Mouse (Mus musculus) heart, embryonic 16.5 days (tissue): ENCODE results near the gene Tspan9. TPM values are rescaled to one million over a fixed set of nuclear protein-coding genes. Genes with fewer than 3 reads are reported as not detected.

Experiments
- ATAC-seq: fragments of 200-750 bp; cut with Nextera tagmentation; replicated peaks from 2 replicates; pipeline ENCODE4 v1.8.0; 2017; ENCODE audit warnings: moderate number of reproducible peaks; ENCODE audit not compliant: insufficient read depth, low FRiP score; ENCODE audit errors: extremely low read depth
- H3K27ac ChIP-seq: fragments of 300-500 bp; sonication (generic); 2 replicates; pipeline ENCODE4 v1.5.1; 2014; ENCODE audit warnings: mild to moderate bottlenecking, low read length, control low read depth, moderate library complexity
- H3K27me3 ChIP-seq: fragments of 300-500 bp; sonication (generic); 2 replicates; pipeline ENCODE4 v1.6.1; 2014; ENCODE audit warnings: low read length, mixed read lengths; ENCODE audit not compliant: control insufficient read depth, insufficient read depth
- H3K36me3 ChIP-seq: fragments of 300-500 bp; sonication (generic); 2 replicates; pipeline ENCODE4 v1.6.1; 2014; ENCODE audit not compliant: control insufficient read depth, insufficient read depth
- H3K4me1 ChIP-seq: fragments of 300-500 bp; sonication (generic); 2 replicates; pipeline ENCODE4 v1.6.1; 2014; ENCODE audit warnings: low read length, mixed read lengths; ENCODE audit not compliant: control insufficient read depth, insufficient read depth
- H3K4me2 ChIP-seq: fragments of 300-500 bp; sonication (generic); 2 replicates; pipeline ENCODE4 v1.6.1; 2014; ENCODE audit warnings: low read depth, mild to moderate bottlenecking, control low read depth, low read length
- H3K4me3 ChIP-seq: fragments of 300-500 bp; sonication (generic); 2 replicates; pipeline ENCODE4 v1.5.1; 2014; ENCODE audit warnings: mild to moderate bottlenecking, control low read depth, low read length
- H3K9ac ChIP-seq: fragments of 300-500 bp; sonication (generic); 2 replicates; pipeline ENCODE4 v1.6.1; 2014; ENCODE audit warnings: low read length, control low read depth
- H3K9me3 ChIP-seq: fragments of 300-500 bp; sonication (generic); replicated peaks from 2 replicates; pipeline ENCODE4 v1.6.1; 2016; ENCODE audit warnings: low read length; ENCODE audit not compliant: control insufficient read depth
- WGBS: fragments of 180-500 bp; shearing (Covaris S2); extraction: QIAGEN DNeasy Blood & Tissue Kit; methylation state at CpG from one replicate; pipeline ENCODE4 v1.1.7; 2014; 5-methylcytosine and 5-hydroxymethylcytosine counted together
- polyA plus RNA-seq: library from polyadenylated mRNA; unstranded; fragments of >200 nt; fragmentation: Nextera tagmentation; extraction: Ambion mirVana; gene quantifications from 2 replicates; pipeline ENCODE4 v1.2.1, GENCODE M21; 2015

The Tspan9 gene
- polyA plus RNA-seq, 1 experiment from 2014 or later, result 138 TPM

GRCm38 (mm10) chr6:127945725-127946124 is 197.7 kb downstream of the Tspan9 start:
- no peak overlapping the region for H3K27ac ChIP-seq
- H3K4me2 ChIP-seq, result no peak overlapping the region
- H3K27me3 ChIP-seq, result no peaks in the 10 kb centered on the region
- no peaks in the 10 kb centered on the region for H3K4me1 ChIP-seq
- no peaks in the 10 kb centered on the region for H3K36me3 ChIP-seq
- WGBS, result 58% methylated on average over 9 of the region's 9 CpGs
- no peaks in the 10 kb centered on the region for H3K9me3 ChIP-seq
- peak; percentile 72 for ATAC-seq
- no peak overlapping the region for H3K9ac ChIP-seq
- H3K4me3 ChIP-seq, result no peak overlapping the region

- no peak overlapping the region for H3K27ac ChIP-seq
- no peaks in the 10 kb centered on the region for H3K9me3 ChIP-seq
- no peaks in the 10 kb centered on the region for H3K36me3 ChIP-seq
- 86% methylated on average over 8 of the region's 8 CpGs for WGBS
- ATAC-seq, result no peak
- H3K9ac ChIP-seq, result no peak overlapping the region
- H3K4me3 ChIP-seq, result no peak overlapping the region
- no peak overlapping the region for H3K4me2 ChIP-seq
- no peaks in the 10 kb centered on the region for H3K4me1 ChIP-seq
- no peaks in the 10 kb centered on the region for H3K27me3 ChIP-seq
These were observed 201.0 kb downstream of the Tspan9 start for GRCm38 (mm10) chr6:127942421-127942820.

GRCm38 (mm10) chr6:127935105-127935504 is 208.3 kb downstream of the Tspan9 start:
- Histone ChIP-seq H3K4me2 (no peak overlapping the region), H3K27me3 (no peaks in the 10 kb centered on the region), H3K9me3 (peaks cover 5% of the 10 kb centered on the region), H3K4me1 (peaks cover 2% of the 10 kb centered on the region; the same call in 1 of the 2 replicates), H3K9ac (no peak overlapping the region), H3K27ac (no peak overlapping the region), H3K4me3 (no peak overlapping the region), H3K36me3 (no peaks in the 10 kb centered on the region)
- no peak for ATAC-seq
- WGBS, result 72% methylated on average over 3 of the region's 3 CpGs

DNA sequence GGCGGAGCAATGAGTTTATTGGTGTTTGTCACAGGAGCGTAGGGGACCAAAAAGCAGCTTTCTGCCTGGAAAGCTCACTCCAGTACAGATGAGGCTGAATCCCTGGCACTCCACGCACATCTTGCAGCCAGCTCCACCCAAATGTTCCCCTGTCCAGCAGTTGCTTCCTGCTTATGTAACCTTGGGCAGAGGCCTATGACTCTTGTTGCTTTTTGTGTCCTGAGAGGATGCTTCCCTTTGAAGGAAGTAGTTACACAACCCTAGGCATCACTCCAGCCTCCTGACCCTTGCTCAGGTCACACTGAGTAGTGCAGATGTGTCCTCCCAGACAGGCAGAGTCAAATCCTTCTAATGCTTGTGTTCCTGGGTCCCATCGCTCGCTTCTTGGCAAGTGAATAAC is 209.6 kb downstream of the Tspan9 start:
- no peaks in the 10 kb centered on the region for H3K36me3 ChIP-seq
- peaks cover 5% of the 10 kb centered on the region for H3K4me1 ChIP-seq
- no peak overlapping the region for H3K4me3 ChIP-seq
- H3K9ac ChIP-seq, result no peak overlapping the region
- ATAC-seq, result no peak
- H3K27me3 ChIP-seq, result no peaks in the 10 kb centered on the region
- 87% methylated on average over 5 of the region's 5 CpGs for WGBS
- no peak overlapping the region for H3K4me2 ChIP-seq
- peaks cover 5% of the 10 kb centered on the region for H3K9me3 ChIP-seq
- H3K27ac ChIP-seq, result no peak overlapping the region

GRCm38 (mm10) chr6:127932697-127933096 is 210.7 kb downstream of the Tspan9 start:
- Histone ChIP-seq H3K9me3 (peaks cover 5% of the 10 kb centered on the region), H3K4me1 (peaks cover 14% of the 10 kb centered on the region), H3K4me3 (no peak overlapping the region), H3K27ac (no peak overlapping the region), H3K4me2 (no peak overlapping the region), H3K36me3 (no peaks in the 10 kb centered on the region), H3K27me3 (no peaks in the 10 kb centered on the region), H3K9ac (no peak overlapping the region)
- no peak for ATAC-seq
- 32% methylated on average over 5 of the region's 5 CpGs for WGBS

- H3K4me3 ChIP-seq, result no peak overlapping the region
- WGBS, result 54% methylated on average over 5 of the region's 5 CpGs
- 0 out of 2 replicates have a peak, but pooled peaks cover 2% of the 10 kb centered on the region for H3K27me3 ChIP-seq
- no peak for ATAC-seq
- no peaks in the 10 kb centered on the region for H3K36me3 ChIP-seq
- peaks cover 23% of the 10 kb centered on the region for H3K4me1 ChIP-seq
- no peak overlapping the region for H3K4me2 ChIP-seq
- H3K27ac ChIP-seq, result no peak overlapping the region
- H3K9ac ChIP-seq, result no peak overlapping the region
- peaks cover under 1% of the 10 kb centered on the region; the same call in 1 of the 2 replicates for H3K9me3 ChIP-seq
These were observed 214.7 kb downstream of the Tspan9 start for GRCm38 (mm10) chr6:127928682-127929081.

GRCm38 (mm10) chr6:127925915-127926314 is 217.5 kb downstream of the Tspan9 start:
- Histone ChIP-seq H3K27me3 (peaks cover 10% of the 10 kb centered on the region; the same call in 1 of the 2 replicates), H3K27ac (no peak overlapping the region), H3K4me1 (peaks cover 21% of the 10 kb centered on the region), H3K9ac (no peak overlapping the region), H3K4me3 (no peak overlapping the region), H3K36me3 (no peaks in the 10 kb centered on the region), H3K4me2 (no peak overlapping the region), H3K9me3 (no peaks in the 10 kb centered on the region)
- ATAC-seq, result no peak
- 65% methylated on average over 9 of the region's 9 CpGs for WGBS

- Histone ChIP-seq H3K4me2 (no peak overlapping the region), H3K9me3 (no peaks in the 10 kb centered on the region), H3K9ac (no peak overlapping the region), H3K36me3 (no peaks in the 10 kb centered on the region), H3K27ac (no peak overlapping the region), H3K4me1 (peaks cover 21% of the 10 kb centered on the region), H3K27me3 (peaks cover 10% of the 10 kb centered on the region; the same call in 1 of the 2 replicates), H3K4me3 (no peak overlapping the region)
- 64% methylated on average over 6 of the region's 6 CpGs for WGBS
- ATAC-seq, result no peak
These were observed 218.6 kb downstream of the Tspan9 start for GRCm38 (mm10) chr6:127924750-127925149.

DNA sequence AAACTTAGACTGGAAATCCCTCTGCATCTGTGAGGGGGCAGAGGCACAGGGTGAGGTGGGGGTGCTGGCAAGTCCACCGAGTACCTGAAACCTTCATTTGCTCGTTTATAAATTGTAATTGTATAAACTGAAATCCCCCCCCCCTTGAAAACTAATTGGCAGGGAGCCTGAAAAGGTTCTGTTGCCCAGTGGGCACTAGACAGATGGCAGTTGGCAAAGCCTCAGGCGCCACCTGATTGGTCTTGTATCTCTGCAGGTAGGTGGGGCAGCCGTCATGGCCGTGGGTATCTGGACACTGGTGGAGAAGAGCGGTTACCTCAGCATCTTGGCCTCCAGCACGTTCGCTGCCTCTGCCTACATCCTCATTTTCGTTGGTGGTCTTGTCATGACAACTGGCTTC is 220.1 kb downstream of the Tspan9 start:
- Histone ChIP-seq H3K9ac (no peak overlapping the region), H3K27me3 (peaks cover 10% of the 10 kb centered on the region; the same call in 1 of the 2 replicates), H3K4me3 (no peak overlapping the region), H3K4me1 (peaks cover 14% of the 10 kb centered on the region), H3K9me3 (no peaks in the 10 kb centered on the region), H3K27ac (no peak overlapping the region), H3K4me2 (no peak overlapping the region), H3K36me3 (no peaks in the 10 kb centered on the region)
- ATAC-seq, result no peak
- WGBS, result 84% methylated on average over 9 of the region's 9 CpGs
